Mouse (Mus musculus): ENCODE data around the gene Il34.
"Not testable (repeated sequence)": the region's sequence is repeated elsewhere in the genome, so short reads cannot be mapped to it uniquely, and the experiment has no call there.

Il34 gene

DNA sequence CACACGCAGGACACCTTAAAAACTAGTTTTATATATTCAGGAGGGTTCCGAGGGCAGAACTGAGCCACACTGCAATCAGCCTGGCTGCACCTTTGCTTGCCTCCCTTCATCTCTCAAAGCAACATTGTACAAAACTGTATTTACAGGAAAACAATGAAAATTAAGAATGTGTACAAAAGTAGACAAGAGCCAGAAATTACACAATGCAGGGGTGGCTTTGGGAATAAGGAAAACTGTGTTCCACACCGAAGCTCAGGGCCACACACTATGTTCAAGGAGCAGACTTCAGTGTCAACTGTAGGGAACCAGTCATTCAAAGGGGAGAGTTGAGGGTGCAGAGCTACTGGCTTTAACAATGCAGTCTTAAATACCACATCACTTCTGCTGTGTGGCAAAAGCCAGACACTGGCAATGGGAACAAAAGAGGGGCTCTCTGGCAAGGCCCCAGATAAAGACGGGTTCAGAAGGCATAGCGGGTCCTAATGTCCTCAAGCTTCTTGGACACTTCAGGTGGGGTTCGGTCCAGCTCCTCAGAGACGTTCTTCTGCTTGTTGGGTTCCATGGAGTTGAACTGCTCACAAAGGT is 4.8 kb upstream of the Il34 start:
- no peak for DNase-seq (ENCODE audit: low read depth, low spot score)

DNA sequence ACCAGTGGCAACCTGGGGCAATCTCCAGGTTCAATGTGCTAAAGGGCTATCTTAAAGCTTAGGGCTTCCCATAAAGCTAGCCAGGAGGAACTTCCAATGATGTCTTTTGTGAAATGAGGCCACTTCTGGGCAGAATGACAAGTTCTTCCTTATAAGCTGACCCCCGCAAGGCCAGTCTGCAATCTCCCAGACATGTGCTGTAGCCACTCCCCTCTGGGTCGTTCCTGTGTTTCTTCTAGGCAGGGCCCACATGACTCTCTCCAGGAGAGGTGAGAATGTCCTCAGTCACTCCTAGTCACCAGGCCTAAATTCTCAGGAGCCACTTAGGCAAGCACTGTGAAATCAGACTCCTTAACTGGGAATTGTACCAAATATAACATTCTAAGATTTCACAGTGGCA is 4.1 kb upstream of the Il34 start:
- DNase-seq (ENCODE audit: low read depth, low spot score): peak; percentile 50

DNA sequence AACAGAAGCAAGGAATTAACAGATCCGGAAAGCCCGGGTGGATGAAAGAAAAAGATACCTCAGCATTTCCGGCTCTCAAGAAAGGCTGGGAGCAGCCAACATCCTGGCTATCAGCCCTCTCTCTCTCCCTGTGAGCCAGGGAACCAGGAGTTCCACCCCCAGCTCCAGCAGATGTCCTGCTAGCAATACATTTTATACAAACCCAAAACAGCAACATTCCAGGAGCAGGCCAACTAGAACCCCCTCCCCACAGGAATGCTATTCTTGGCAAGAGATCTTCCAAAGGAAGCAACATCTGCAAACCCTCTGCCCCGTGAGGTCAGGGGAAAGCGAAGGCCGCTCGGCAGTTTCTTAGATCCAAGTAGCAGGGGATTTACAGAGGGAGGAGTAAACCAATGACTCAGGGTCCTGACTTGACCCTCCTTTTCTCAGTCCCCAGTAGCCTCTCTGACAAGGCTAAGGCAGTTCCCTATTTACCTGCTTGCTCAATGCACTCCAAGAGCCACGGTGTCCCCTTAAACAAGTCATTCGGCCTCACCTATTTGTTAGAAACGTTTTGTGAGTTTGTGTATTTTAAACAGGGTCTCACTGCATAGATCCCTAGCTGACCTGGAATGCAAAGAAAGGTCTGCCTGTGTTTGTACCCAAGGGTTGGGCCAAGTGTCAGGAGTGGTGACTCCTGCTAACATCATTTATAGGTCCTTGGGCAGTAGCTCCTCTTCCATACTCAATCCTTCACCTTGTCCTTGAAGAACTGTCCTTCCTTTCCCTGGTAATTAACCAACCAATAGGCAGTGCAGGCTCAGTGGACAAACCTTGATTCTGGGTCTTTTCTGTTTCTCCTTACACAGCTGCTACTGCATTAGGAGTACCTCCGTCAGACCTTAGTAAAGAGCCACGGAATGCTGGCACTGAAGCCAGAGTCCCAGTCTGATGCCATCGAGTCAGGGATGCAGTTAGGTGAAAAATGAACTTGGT is 3.1 kb upstream of the Il34 start:
- DNase-seq (ENCODE audit: low read depth, low spot score): peak; percentile 45

DNA sequence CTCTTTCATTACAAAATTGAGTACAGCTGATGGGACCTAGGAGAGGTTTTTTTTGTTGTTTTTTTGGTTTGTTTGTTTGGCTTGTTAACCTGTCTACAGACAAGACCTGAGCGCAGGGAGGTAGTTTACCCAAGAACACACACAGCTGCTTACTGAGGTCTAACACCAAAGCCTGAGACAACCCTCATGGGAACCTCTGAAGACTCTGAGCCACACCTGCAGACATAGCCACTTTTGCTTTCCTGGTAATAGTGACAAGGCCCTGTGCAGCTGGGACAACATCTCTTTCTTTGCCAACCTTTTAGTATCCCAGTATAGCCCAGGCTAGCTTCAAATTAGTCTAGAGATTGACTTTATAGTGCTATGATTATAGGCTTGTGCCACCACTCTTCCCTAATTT is 422 bp upstream of the Il34 start:
- no peak for DNase-seq (ENCODE audit: low read depth, low spot score)

DNA sequence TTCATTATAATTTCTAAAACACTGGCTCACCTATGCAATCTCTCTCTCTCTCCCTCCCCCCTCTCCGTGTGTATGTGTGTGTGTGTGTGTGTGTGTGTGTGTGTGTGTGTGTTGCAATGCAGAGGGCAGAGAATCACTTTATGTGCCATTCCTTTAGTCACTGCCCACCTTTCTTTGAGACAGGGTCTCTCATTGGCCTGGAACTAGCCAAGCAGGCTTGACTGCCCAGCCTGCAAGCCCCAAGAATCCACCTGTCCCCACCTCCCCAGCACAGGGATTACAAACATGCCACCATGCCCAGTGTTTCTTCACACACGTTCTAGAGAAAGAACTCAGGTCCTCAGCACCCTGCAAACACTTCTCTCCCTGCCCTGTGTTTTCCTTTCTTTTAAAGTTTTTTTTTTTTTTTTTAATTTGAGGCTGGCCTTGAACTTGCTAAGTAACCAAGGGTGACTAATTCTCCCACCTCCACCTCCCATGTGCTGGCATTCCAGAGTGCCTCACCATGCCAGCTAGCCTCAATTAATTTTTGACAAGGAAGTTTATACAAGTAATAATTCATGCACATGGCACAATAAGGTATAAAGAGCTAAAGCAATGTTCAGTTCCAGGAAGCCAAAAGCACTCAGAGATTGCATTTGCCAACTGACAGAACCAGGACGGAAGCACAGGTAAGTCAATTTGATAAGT is 754 bp downstream of the Il34 start:
- no peak for DNase-seq (ENCODE audit: low read depth, low spot score)

DNA sequence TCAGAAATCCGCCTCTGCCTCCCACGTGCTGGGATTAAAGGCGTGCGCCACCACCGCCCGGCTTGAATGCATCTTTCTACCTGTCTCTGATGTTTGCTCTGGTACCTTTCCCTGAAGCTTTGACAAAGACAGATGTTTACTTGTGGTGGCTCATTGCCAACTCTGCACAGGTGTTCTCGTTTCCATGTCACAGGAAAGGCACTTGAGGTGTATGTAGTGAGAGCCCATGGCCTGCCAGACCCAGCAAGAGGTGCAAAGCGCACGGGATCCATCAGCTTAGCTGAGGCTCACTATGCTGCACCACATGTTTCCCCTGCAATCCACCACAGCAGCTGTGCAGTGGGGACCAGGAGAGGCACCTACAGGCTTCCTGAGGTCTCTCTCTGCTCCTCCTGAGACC is 1.9 kb downstream of the Il34 start:
- DNase-seq (ENCODE audit: low read depth, low spot score): no peak

DNA sequence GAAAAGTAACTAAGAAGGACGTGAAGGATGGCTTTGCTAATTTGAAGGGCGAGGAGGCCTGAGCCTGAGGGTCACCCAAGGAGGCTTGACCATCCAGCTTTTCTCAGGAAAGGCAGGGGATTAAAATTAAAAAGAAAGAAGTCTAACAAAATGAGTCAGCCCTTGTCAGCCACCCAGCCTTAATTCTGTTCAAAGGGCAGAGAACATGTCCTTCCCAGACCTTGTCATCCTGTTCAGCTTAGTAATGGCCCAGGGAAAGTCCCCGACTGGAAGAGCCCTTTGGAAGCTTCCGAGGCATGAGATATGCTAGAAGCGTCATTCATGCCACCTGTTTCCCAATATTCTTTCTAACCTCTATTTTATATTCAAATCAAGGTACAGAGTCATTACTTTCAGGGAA is 2.7 kb downstream of the Il34 start:
- DNase-seq (ENCODE audit: low read depth, low spot score): no peak

DNA sequence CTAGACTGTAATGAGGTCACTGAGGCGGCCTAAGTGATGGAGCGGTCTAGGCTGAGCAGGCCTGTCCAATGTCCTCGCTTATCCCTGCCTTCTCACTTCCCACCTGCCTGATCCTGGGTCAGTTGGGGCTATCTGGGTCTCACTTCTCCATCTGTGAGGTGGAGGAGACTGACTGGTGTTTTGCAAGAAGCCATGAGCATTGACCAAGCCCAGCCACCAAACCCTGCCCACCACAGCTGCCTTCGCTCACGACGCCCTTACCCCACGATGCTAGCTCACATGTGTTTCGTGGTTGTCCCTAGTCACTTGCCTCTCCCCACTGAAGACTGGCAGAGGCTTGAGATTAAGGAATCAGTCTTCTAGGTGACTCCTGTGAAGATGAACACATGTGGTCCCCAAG is 8.6 kb downstream of the Il34 start:
- no peak for DNase-seq (ENCODE audit: low read depth, low spot score)

DNA sequence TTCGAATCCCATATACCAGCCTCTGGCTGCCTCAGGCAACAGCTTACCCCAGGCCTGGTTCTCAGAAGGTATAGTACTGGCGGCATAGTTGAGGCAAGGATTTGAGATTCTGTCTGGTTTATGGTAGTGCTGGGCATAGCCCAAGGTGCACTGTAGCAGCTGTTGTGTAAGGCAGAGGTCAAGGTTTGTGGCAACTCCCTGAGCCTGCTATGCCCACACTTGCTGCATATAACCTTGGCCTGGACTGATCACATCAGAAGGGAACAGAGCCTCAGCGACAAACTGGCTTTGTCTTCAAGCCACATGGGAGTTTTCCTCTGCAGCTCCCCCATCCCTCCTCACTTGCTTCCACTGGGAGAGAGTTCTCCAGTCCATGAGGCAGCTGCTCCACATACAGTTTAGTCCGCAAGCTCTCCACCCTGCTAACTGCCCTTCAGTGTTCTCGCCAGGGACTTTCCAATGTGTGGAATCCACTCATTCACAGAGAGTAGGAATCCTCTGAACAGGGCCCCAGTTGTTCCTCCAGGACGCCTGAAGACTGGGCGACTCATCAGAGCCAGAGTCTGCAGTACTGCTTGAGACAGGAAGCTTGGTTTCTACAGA is 11.3 kb downstream of the Il34 start:
- no peak for DNase-seq (ENCODE audit: low read depth, low spot score)

DNA sequence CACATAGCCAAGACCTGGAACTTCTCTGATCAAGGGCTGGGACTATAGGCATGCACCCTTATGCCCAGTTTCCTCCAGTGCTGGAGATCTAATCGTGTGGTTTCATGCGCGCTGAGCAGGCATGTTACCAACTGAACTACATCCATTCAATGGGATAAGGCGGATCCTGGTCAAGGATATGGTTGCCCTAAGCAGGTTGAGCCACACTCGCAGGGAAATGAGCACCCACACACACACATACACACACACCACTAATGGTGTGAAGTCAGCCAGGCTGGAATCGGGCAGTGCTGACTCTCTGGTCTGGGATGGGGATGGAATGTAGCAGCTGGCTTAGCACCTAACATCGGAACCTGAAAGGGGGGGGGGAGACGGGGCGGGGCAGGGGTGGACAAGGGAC is 11.8 kb downstream of the Il34 start:
- DNase-seq (ENCODE audit: low read depth, low spot score): no peak

DNA sequence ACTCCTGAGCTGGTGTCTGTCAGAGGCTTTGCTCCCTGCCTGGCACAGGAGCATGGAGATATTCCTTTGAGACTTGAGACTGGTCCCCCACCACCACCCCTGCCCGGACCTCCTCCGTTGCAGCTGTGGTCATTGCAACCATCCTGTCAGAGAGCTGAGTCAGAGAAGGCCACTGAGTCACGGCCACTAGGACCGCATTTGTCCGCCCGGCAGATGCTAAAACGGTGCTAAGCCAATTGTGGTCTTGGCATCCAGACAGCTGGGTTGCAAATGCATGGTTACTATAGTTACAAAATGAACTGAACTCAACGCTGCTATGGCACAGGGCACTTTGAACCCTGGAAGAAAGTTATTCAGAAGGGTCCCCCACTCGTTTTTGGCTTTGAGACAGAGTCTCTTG is 12.2 kb downstream of the Il34 start:
- no peak for DNase-seq (ENCODE audit: low read depth, low spot score)

DNA sequence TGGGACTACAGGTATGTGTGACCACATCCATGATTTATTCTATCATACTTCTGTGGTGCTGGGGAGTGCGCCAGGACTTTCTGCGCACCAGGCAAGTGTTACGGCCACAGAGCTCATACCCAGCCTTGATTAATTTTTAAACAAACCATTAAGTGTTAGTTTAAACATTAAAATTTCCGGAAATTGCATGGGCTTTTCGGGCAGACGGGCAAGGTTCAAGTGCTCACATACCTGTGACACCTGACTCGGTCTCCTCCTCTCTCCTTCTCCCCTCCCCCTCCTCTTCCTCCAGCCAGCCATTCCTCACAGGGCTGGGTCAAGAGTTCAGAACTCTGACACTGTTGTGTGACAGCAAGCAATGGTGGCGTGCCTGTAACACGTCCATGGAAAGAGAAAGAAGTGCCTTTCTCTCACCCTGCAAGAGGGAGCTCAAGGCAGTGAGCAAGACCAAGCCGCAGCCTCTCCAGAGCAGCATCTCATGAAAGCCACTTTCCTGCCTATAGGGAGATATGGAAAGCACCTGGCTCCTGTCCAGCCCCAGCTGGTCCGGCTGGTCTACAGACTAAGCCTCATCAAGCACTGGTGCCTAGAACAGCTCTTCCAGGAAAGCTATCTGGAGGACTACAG is 13.0 kb downstream of the Il34 start:
- DNase-seq (ENCODE audit: low read depth, low spot score): no peak

DNA sequence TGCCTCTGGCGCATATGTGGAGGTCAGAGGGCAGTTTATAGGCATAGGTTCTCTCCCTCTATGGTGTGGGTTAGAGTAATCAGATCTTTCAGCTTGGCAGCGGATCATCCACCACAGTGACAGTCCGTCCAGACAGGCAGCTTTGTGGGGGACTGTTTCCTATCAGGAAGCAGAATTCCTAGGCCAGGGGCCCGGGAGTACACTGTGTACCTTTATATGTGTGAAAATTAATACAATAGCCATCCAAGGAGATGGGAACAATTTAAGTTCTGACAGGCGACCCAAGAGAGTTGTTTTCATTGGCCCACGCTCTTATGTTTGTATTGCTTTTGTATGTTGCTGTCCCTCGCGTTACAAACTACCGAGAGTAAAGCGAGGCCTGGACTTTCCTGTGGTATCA is 14.6 kb downstream of the Il34 start:
- DNase-seq (ENCODE audit: low read depth, low spot score): no peak

DNA sequence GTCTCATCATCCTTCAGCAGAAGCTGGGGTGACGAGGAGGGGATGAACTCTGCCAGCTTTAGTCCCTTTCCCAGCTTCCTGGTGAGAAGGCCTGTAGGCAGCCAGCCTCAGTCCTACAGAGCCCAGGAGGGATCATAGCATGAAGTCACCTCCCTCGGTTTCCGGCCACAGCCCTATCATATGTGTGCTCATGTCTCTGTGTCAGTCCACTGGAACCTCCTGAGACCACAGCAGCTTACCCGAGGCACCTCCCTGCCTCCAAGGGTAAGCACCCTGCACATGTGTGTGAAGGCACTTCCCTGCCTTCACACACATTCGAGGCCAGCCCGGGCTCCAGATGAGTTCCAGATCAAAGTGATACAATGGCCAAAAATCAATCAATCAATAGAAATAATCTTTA is 15.5 kb downstream of the Il34 start:
- no peak for DNase-seq (ENCODE audit: low read depth, low spot score)

DNA sequence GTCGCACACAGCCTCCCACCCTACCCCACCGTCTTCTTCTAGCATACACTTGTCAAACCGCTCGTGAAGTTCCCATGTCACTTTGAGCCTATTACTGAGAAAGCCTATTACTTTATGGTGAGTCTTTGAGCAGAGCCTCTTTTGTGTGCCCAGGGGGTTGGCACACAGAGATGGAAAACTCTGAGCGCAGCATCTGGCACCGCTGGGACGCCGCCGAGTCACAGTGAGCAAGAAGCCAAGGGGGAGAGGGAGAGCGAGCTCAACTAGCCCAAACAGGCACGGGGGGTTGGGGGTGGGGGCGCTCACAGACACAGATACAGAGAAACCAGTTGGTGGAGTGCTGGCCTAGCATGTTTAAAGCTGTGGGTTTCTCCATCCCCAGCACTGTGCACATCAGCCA is 16.2 kb downstream of the Il34 start:
- DNase-seq (ENCODE audit: low read depth, low spot score): no peak

DNA sequence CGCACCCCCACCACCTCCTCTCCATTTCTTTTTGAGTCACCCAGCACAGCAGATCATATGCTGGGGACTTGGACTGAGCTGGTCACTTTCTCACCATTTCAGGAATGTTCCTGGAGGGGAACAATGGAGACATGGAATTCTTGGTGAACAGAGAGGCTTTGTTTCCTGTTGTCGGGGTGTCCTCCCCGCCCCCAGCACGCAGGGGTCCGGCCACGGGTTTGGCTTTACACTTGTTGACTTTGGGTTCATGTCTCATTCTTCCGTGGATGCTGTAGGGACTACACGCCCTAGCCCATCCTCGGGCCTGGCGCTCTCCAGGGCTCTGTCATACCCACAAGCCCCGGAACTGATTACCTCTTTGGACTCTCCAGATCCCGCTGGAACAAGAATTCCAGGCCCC is 16.7 kb downstream of the Il34 start:
- DNase-seq (ENCODE audit: low read depth, low spot score): no peak

DNA sequence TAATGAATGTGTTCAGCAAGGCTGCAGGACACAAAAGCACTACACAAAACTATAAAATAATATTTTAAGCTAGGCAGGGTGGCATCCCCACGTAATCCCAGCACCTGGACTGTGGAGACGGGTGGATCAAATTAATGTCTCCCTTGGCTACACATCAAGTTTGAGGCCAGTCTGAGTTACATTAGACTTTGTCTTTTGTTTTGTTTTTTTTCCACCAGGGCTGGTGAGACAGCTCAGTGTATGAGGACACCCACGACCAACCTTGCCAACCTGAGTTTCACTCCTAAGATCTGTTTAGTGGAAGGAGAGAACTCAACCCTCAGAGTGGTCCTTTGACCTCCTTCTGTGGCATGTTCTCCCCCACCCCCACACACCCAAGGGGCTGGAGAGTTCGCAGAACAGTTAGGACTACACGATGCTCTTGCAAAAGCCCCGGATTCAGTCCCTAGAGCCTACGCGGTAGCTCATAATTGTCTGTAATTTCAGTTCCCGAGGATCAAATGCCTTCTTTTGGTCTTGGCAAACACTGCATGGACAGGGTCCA is 18.2 kb downstream of the Il34 start:
- no peak for DNase-seq (ENCODE audit: low read depth, low spot score)

DNA sequence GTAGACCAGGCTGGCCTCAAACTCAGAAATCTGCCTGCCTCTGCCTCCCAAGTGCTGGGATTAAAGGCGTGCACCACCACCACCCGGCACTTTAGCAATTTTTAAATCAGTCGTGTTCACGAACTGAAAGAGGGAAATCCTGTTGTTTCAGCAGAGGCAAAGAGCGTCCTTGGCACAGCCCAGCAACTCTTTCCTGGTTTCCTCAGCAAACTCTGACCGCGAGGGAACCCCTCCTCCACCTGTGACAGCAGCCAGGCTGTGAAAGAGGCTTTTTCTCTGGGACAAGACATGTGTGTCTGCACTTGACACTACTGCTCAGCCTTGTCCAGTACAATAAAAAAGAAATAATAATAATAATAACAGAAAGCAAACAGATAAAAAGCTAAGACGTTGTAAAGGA is 18.8 kb downstream of the Il34 start:
- no peak for DNase-seq (ENCODE audit: low read depth, low spot score)

DNA sequence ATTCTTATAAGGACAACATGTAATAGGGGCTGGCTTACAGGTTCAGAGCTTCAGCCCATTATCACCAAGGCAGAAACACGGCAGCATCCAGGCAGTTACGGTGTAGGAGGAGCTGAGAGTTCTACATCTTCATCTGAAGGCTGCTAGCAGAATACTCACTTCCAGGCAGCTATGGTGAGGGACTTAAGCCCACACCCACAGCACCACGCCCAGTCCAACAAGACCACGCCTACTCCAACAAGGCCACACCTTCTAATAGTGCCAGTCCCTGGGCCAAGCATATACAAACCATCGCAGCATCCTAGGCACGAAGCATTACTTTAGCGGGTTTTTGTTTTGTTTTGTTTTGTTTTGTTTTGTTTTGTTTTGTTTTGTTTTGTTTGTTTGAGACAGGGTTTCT is 19.2 kb downstream of the Il34 start:
- DNase-seq (ENCODE audit: low read depth, low spot score): not testable (repeated sequence)

DNA sequence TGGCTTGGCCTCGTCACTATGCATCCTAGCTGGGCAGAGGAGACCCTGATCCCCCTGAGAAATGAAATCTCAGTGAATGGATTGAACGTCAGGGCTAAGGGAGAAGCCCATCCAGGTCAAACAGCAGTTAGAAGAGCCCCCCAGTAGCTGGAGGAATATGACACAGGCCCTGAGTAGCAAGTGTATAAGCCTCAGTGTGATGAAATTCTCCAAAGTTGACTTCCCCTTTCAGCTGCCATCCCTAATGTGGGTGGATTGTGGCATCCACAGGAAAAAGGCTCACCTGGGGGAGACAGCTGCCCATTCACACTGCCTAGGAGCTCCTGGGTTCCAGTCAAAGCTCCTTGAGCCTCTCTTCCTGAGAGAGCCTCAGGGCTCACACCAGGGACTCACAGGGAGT is 20.4 kb downstream of the Il34 start:
- DNase-seq (ENCODE audit: low read depth, low spot score): no peak

DNA sequence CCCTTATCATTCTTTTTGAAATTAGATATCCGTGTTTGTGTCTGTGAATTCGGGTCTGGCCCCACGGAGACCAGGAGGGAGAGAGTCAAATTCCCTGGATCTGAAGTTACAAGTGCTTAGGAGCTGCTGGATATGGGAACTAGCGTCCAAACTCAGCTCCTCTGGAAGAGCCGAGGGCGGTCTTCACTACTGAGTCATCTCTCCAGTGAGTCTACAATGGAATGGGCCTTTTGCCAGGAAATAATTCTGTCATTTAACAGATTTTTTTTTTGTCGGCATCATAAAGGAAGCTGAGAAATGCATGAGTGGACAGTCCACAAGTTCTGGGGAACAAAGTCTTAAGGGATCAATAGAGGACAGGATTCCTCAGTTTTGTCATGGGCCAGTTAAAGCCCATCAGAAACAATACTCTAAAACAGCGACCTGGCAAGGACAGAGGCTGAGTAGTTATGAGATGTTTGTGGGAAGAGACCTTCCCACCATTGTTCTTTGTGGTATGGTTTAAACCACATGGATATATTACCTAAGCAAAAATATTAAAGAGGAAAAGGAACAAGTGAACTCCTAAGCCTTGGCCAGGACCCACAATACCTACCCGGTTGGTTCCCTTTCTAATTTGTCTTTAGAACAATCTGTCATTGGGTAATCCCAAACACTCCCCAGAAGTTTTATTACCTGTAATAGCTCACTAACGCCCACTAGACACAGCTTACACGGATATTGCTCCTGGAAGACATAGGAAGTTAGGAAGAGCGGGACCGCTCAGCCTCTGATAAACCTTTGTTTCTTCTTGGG is 25.6 kb downstream of the Il34 start:
- no peak for DNase-seq (ENCODE audit: low read depth, low spot score)

All from skeletal muscle tissue, adult 2 months (tissue).